Mouse (Mus musculus): ENCODE results near the gene Fez2. TPM values are rescaled to one million over a fixed set of nuclear protein-coding genes. Genes with fewer than 3 reads are reported as not detected.

Gene Fez2
- polyA plus RNA-seq, 1 experiment from 2014 or later = 34.6 TPM

GRCm38 (mm10) chr17:78364555-78365302 lies 53.2 kb downstream of the Fez2 start:
- Histone ChIP-seq H3K4me1 (ENCODE audit: control insufficient read depth, insufficient read depth, low read length) (no peaks in the 10 kb centered on the region), H3K27me3 (ENCODE audit: control insufficient read depth, insufficient read depth, low read length) (no peaks in the 10 kb centered on the region), H3K9me3 (replicated peaks; ENCODE audit: control insufficient read depth, low read length) (no peaks in the 10 kb centered on the region), H3K9ac (ENCODE audit: low read length) (no peak overlapping the region), H3K4me2 (ENCODE audit: low read depth, low read length) (no peak overlapping the region), H3K4me3 (replicated peaks; ENCODE audit: low read length) (no peak overlapping the region), H3K36me3 (ENCODE audit: control insufficient read depth, insufficient read depth, low read length) (no peaks in the 10 kb centered on the region), H3K27ac (ENCODE audit: low read length) (no peak overlapping the region)
- no peak for ATAC-seq (ENCODE audit: insufficient read depth, low FRiP score)
- WGBS = 81% methylated on average over 23 of the region's 23 CpGs

DNA sequence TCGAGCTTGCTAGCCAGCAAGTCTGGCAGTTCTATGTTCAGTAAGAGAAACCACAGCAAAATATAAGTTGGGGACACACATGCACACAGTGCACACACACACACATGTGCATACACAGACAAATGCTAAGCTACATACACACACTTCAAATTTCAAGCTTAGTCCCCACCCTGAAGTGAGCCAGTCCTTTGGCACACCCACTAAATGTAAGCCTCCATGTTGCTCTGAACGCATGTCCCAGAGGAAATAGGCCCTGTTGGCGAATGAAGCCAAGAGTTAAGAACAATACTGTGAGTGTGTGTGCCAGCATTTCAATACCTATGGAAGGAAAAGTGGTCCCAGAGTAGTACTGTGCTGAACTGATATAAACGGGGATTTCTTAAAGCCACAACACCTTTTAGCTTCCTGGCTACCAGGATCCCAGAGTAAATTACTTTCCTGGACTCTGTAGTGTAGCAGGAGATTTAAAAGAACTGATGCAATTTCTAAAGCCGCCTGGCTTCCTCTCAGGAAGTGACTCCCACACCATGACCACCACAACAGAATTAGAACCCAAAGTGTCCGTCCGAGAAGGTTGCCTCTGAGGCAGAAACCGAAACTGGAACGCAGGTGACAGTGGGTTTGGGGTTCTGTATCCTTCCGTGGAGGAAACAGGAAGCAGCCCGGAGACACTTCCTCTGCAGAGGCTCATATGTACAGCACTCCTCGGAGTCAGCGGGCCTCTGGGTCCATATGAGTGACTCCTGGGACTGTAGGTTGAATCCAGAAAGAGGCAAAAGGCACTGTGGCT lies 55.8 kb downstream of the Fez2 start:
- Histone ChIP-seq H3K27me3 (ENCODE audit: control insufficient read depth, insufficient read depth, low read length) (no peaks in the 10 kb centered on the region), H3K36me3 (ENCODE audit: control insufficient read depth, insufficient read depth, low read length) (no peaks in the 10 kb centered on the region), H3K4me3 (replicated peaks; ENCODE audit: low read length) (no peak overlapping the region), H3K9ac (ENCODE audit: low read length) (no peak overlapping the region), H3K4me1 (ENCODE audit: control insufficient read depth, insufficient read depth, low read length) (no peaks in the 10 kb centered on the region), H3K9me3 (replicated peaks; ENCODE audit: control insufficient read depth, low read length) (no peaks in the 10 kb centered on the region), H3K27ac (ENCODE audit: low read length) (peak overlapping the region; percentile 41), H3K4me2 (ENCODE audit: low read depth, low read length) (no peak overlapping the region)
- ATAC-seq (ENCODE audit: insufficient read depth, low FRiP score) = peak; percentile 38; the same call in 1 of the 2 replicates
- WGBS = 79% methylated on average over 13 of the region's 13 CpGs

GRCm38 (mm10) chr17:78358251-78358726 lies 59.7 kb downstream of the Fez2 start:
- WGBS = 85% methylated on average over 7 of the region's 7 CpGs
- Histone ChIP-seq H3K9ac (ENCODE audit: low read length) (no peak overlapping the region), H3K4me3 (replicated peaks; ENCODE audit: low read length) (no peak overlapping the region), H3K4me2 (ENCODE audit: low read depth, low read length) (no peak overlapping the region), H3K27ac (ENCODE audit: low read length) (no peak overlapping the region), H3K27me3 (ENCODE audit: control insufficient read depth, insufficient read depth, low read length) (no peaks in the 10 kb centered on the region), H3K36me3 (ENCODE audit: control insufficient read depth, insufficient read depth, low read length) (no peaks in the 10 kb centered on the region), H3K4me1 (ENCODE audit: control insufficient read depth, insufficient read depth, low read length) (no peaks in the 10 kb centered on the region), H3K9me3 (replicated peaks; ENCODE audit: control insufficient read depth, low read length) (no peaks in the 10 kb centered on the region)
- no peak for ATAC-seq (ENCODE audit: insufficient read depth, low FRiP score)

DNA sequence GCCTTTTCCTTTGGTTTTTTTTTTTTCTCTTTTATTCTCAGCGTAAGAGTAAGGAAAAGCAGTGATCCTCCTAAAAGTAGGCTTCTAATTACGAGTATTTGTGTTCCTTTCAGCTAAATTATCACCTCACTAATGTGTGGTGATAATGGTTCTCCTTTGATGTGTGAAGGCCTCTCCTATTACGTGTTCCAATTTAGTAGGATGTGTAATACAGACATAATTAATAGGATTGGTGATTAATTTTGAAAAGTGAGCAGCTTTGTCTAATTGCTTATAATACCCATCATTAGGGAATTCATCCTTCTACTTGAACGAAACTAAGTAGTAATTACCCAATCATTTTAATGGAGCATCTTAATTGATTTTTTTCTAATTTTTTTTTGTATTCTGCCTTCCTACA lies 60.2 kb downstream of the Fez2 start:
- WGBS = 87% methylated on average over 4 of the region's 4 CpGs
- Histone ChIP-seq H3K4me3 (replicated peaks; ENCODE audit: low read length) (no peak overlapping the region), H3K4me1 (ENCODE audit: control insufficient read depth, insufficient read depth, low read length) (no peaks in the 10 kb centered on the region), H3K4me2 (ENCODE audit: low read depth, low read length) (no peak overlapping the region), H3K27me3 (ENCODE audit: control insufficient read depth, insufficient read depth, low read length) (no peaks in the 10 kb centered on the region), H3K36me3 (ENCODE audit: control insufficient read depth, insufficient read depth, low read length) (no peaks in the 10 kb centered on the region), H3K9ac (ENCODE audit: low read length) (no peak overlapping the region), H3K9me3 (replicated peaks; ENCODE audit: control insufficient read depth, low read length) (no peaks in the 10 kb centered on the region), H3K27ac (ENCODE audit: low read length) (no peak overlapping the region)
- ATAC-seq (ENCODE audit: insufficient read depth, low FRiP score) = no peak

DNA sequence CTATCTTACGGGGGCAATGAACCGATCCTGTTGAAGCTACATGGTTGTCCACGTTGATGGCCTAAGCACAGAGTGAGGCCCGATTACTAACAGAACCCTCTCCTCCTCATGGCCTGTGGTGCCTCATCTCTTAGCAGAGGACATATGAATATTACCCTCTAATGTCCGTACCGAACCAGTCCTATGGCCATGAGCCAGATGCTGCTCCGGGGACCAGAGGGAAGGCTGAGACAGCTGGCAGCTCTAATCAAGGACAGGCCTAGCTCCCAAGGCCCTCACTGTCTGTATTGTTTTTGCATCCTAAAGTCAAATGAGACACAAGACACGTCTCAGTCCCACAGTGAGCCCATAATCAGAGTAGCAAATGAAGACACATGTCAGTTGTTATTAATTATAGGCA lies 62.3 kb downstream of the Fez2 start:
- no peak for ATAC-seq (ENCODE audit: insufficient read depth, low FRiP score)
- Histone ChIP-seq H3K27me3 (ENCODE audit: control insufficient read depth, insufficient read depth, low read length) (no peaks in the 10 kb centered on the region), H3K27ac (ENCODE audit: low read length) (no peak overlapping the region), H3K9me3 (replicated peaks; ENCODE audit: control insufficient read depth, low read length) (no peaks in the 10 kb centered on the region), H3K36me3 (ENCODE audit: control insufficient read depth, insufficient read depth, low read length) (no peaks in the 10 kb centered on the region), H3K4me1 (ENCODE audit: control insufficient read depth, insufficient read depth, low read length) (0 out of 2 replicates have a peak, but pooled peaks cover 1% of the 10 kb centered on the region), H3K4me3 (replicated peaks; ENCODE audit: low read length) (no peak overlapping the region), H3K4me2 (ENCODE audit: low read depth, low read length) (no peak overlapping the region), H3K9ac (ENCODE audit: low read length) (no peak overlapping the region)
- 84% methylated on average over 8 of the region's 8 CpGs for WGBS

- H3K4me3 ChIP-seq (replicated peaks; ENCODE audit: low read length) = no peak overlapping the region
- no peak overlapping the region for H3K4me2 ChIP-seq (ENCODE audit: low read depth, low read length)
- H3K36me3 ChIP-seq (ENCODE audit: control insufficient read depth, insufficient read depth, low read length) = no peaks in the 10 kb centered on the region
- no peaks in the 10 kb centered on the region for H3K9me3 ChIP-seq (replicated peaks; ENCODE audit: control insufficient read depth, low read length)
- H3K27ac ChIP-seq (ENCODE audit: low read length) = no peak overlapping the region
- H3K9ac ChIP-seq (ENCODE audit: low read length) = no peak overlapping the region
- peaks cover 9% of the 10 kb centered on the region; the same call in 1 of the 2 replicates for H3K4me1 ChIP-seq (ENCODE audit: control insufficient read depth, insufficient read depth, low read length)
- 80% methylated on average over 12 of the region's 12 CpGs for WGBS
- no peak for ATAC-seq (ENCODE audit: insufficient read depth, low FRiP score)
- no peaks in the 10 kb centered on the region for H3K27me3 ChIP-seq (ENCODE audit: control insufficient read depth, insufficient read depth, low read length)
These were observed 63.1 kb downstream of the Fez2 start for GRCm38 (mm10) chr17:78354871-78355270.

GRCm38 (mm10) chr17:78354411-78354810 lies 63.5 kb downstream of the Fez2 start:
- no peak for ATAC-seq (ENCODE audit: insufficient read depth, low FRiP score)
- Histone ChIP-seq H3K27ac (ENCODE audit: low read length) (no peak overlapping the region), H3K27me3 (ENCODE audit: control insufficient read depth, insufficient read depth, low read length) (no peaks in the 10 kb centered on the region), H3K4me1 (ENCODE audit: control insufficient read depth, insufficient read depth, low read length) (peaks cover 9% of the 10 kb centered on the region; the same call in 1 of the 2 replicates), H3K9me3 (replicated peaks; ENCODE audit: control insufficient read depth, low read length) (no peaks in the 10 kb centered on the region), H3K36me3 (ENCODE audit: control insufficient read depth, insufficient read depth, low read length) (no peaks in the 10 kb centered on the region), H3K4me3 (replicated peaks; ENCODE audit: low read length) (no peak overlapping the region), H3K9ac (ENCODE audit: low read length) (no peak overlapping the region), H3K4me2 (ENCODE audit: low read depth, low read length) (no peak overlapping the region)
- WGBS = 70% methylated on average over 2 of the region's 2 CpGs

GRCm38 (mm10) chr17:78352500-78352855 lies 65.5 kb downstream of the Fez2 start:
- ATAC-seq (ENCODE audit: insufficient read depth, low FRiP score) = no peak
- Histone ChIP-seq H3K27me3 (ENCODE audit: control insufficient read depth, insufficient read depth, low read length) (no peaks in the 10 kb centered on the region), H3K27ac (ENCODE audit: low read length) (no peak overlapping the region), H3K4me3 (replicated peaks; ENCODE audit: low read length) (no peak overlapping the region), H3K4me1 (ENCODE audit: control insufficient read depth, insufficient read depth, low read length) (peaks cover 9% of the 10 kb centered on the region; the same call in 1 of the 2 replicates), H3K9ac (ENCODE audit: low read length) (no peak overlapping the region), H3K36me3 (ENCODE audit: control insufficient read depth, insufficient read depth, low read length) (no peaks in the 10 kb centered on the region), H3K9me3 (replicated peaks; ENCODE audit: control insufficient read depth, low read length) (no peaks in the 10 kb centered on the region), H3K4me2 (ENCODE audit: low read depth, low read length) (no peak overlapping the region)
- WGBS = 75% methylated on average over 3 of the region's 3 CpGs
